Mouse (Mus musculus): ENCODE measurements around the gene Procr. TPM values are rescaled to one million over a fixed set of nuclear protein-coding genes. Genes with fewer than 3 reads are reported as not detected.
A peak's percentile ranks its signal among the peaks of the same experiment; 100 is the strongest.

The Procr gene
- polyA plus RNA-seq, 1 experiment from 2014 or later: 8.3 TPM

- no peaks in the 10 kb centered on the region for H3K9me3 ChIP-seq (ENCODE audit: control insufficient read depth)
- H3K9ac ChIP-seq (ENCODE audit: low read depth, low read length): peak overlapping the region; percentile 4; the same call in 1 of the 2 replicates
- ATAC-seq: peak; percentile 63
- no peaks in the 10 kb centered on the region for H3K36me3 ChIP-seq (ENCODE audit: control insufficient read depth, insufficient read depth)
- no peak for TF ChIP-seq CTCF (IDR thresholded peaks at IDR 0.05; ENCODE audit: low read depth)
- H3K4me3 ChIP-seq (ENCODE audit: low read depth, low read length): peak overlapping the region; percentile 47
- H3K4me1 ChIP-seq (replicated peaks; ENCODE audit: control insufficient read depth, insufficient read depth, low read length): no peaks in the 10 kb centered on the region
- WGBS: 1% methylated on average over 43 of the region's 44 CpGs
- peak overlapping the region; percentile 96 for H3K4me2 ChIP-seq (replicated peaks; ENCODE audit: low read depth)
- peaks cover 36% of the 10 kb centered on the region for H3K27me3 ChIP-seq (replicated peaks; ENCODE audit: control insufficient read depth, insufficient read depth, low read length)
- no peak overlapping the region for H3K27ac ChIP-seq (ENCODE audit: low read depth, low read length)
These were observed 24.9 kb downstream of the Procr start for GRCm38 (mm10) chr2:155775685-155776263.

- Histone ChIP-seq H3K4me3 (ENCODE audit: low read depth, low read length) (no peak overlapping the region), H3K36me3 (ENCODE audit: control insufficient read depth, insufficient read depth) (no peaks in the 10 kb centered on the region), H3K27me3 (replicated peaks; ENCODE audit: control insufficient read depth, insufficient read depth, low read length) (peaks cover 36% of the 10 kb centered on the region), H3K4me1 (replicated peaks; ENCODE audit: control insufficient read depth, insufficient read depth, low read length) (no peaks in the 10 kb centered on the region), H3K9ac (ENCODE audit: low read depth, low read length) (no peak overlapping the region), H3K9me3 (ENCODE audit: control insufficient read depth) (no peaks in the 10 kb centered on the region), H3K4me2 (replicated peaks; ENCODE audit: low read depth) (no peak overlapping the region), H3K27ac (ENCODE audit: low read depth, low read length) (no peak overlapping the region)
- ATAC-seq: no peak
- TF ChIP-seq CTCF (IDR thresholded peaks at IDR 0.05; ENCODE audit: low read depth): no peak
- 57% methylated on average over 10 of the region's 10 CpGs for WGBS
These were observed 26.1 kb downstream of the Procr start for GRCm38 (mm10) chr2:155776824-155777687.

- Histone ChIP-seq H3K27me3 (replicated peaks; ENCODE audit: control insufficient read depth, insufficient read depth, low read length) (peaks cover 36% of the 10 kb centered on the region), H3K4me3 (ENCODE audit: low read depth, low read length) (no peak overlapping the region), H3K4me2 (replicated peaks; ENCODE audit: low read depth) (no peak overlapping the region), H3K36me3 (ENCODE audit: control insufficient read depth, insufficient read depth) (no peaks in the 10 kb centered on the region), H3K9me3 (ENCODE audit: control insufficient read depth) (no peaks in the 10 kb centered on the region), H3K9ac (ENCODE audit: low read depth, low read length) (no peak overlapping the region), H3K4me1 (replicated peaks; ENCODE audit: control insufficient read depth, insufficient read depth, low read length) (no peaks in the 10 kb centered on the region), H3K27ac (ENCODE audit: low read depth, low read length) (no peak overlapping the region)
- WGBS: 76% methylated on average over 4 of the region's 4 CpGs
- TF ChIP-seq CTCF (IDR thresholded peaks at IDR 0.05; ENCODE audit: low read depth): no peak
- no peak for ATAC-seq
These were observed 26.7 kb downstream of the Procr start for GRCm38 (mm10) chr2:155777688-155777985.

- Histone ChIP-seq H3K9ac (ENCODE audit: low read depth, low read length) (no peak overlapping the region), H3K27ac (ENCODE audit: low read depth, low read length) (no peak overlapping the region), H3K36me3 (ENCODE audit: control insufficient read depth, insufficient read depth) (no peaks in the 10 kb centered on the region), H3K27me3 (replicated peaks; ENCODE audit: control insufficient read depth, insufficient read depth, low read length) (peaks cover 33% of the 10 kb centered on the region), H3K9me3 (ENCODE audit: control insufficient read depth) (no peaks in the 10 kb centered on the region), H3K4me1 (replicated peaks; ENCODE audit: control insufficient read depth, insufficient read depth, low read length) (no peaks in the 10 kb centered on the region), H3K4me3 (ENCODE audit: low read depth, low read length) (no peak overlapping the region), H3K4me2 (replicated peaks; ENCODE audit: low read depth) (no peak overlapping the region)
- 71% methylated on average over 6 of the region's 6 CpGs for WGBS
- TF ChIP-seq CTCF (IDR thresholded peaks at IDR 0.05; ENCODE audit: low read depth): no peak
- ATAC-seq: no peak
These were observed 27.1 kb downstream of the Procr start for GRCm38 (mm10) chr2:155778004-155778403.

- WGBS: 31% methylated on average over 7 of the region's 7 CpGs
- no peak overlapping the region for H3K27ac ChIP-seq (ENCODE audit: low read depth, low read length)
- ATAC-seq: no peak
- H3K4me1 ChIP-seq (replicated peaks; ENCODE audit: control insufficient read depth, insufficient read depth, low read length): no peaks in the 10 kb centered on the region
- H3K9me3 ChIP-seq (ENCODE audit: control insufficient read depth): no peaks in the 10 kb centered on the region
- H3K36me3 ChIP-seq (ENCODE audit: control insufficient read depth, insufficient read depth): no peaks in the 10 kb centered on the region
- TF ChIP-seq CTCF (IDR thresholded peaks at IDR 0.05; ENCODE audit: low read depth): no peak
- peaks cover 23% of the 10 kb centered on the region for H3K27me3 ChIP-seq (replicated peaks; ENCODE audit: control insufficient read depth, insufficient read depth, low read length)
- H3K9ac ChIP-seq (ENCODE audit: low read depth, low read length): no peak overlapping the region
- H3K4me3 ChIP-seq (ENCODE audit: low read depth, low read length): no peak overlapping the region
- H3K4me2 ChIP-seq (replicated peaks; ENCODE audit: low read depth): no peak overlapping the region
These were observed 28.1 kb downstream of the Procr start for GRCm38 (mm10) chr2:155779066-155779465.

- H3K9ac ChIP-seq (ENCODE audit: low read depth, low read length): no peak overlapping the region
- TF ChIP-seq CTCF (IDR thresholded peaks at IDR 0.05; ENCODE audit: low read depth): no peak
- no peaks in the 10 kb centered on the region for H3K9me3 ChIP-seq (ENCODE audit: control insufficient read depth)
- H3K27me3 ChIP-seq (replicated peaks; ENCODE audit: control insufficient read depth, insufficient read depth, low read length): peaks cover 19% of the 10 kb centered on the region
- H3K4me1 ChIP-seq (replicated peaks; ENCODE audit: control insufficient read depth, insufficient read depth, low read length): no peaks in the 10 kb centered on the region
- H3K4me2 ChIP-seq (replicated peaks; ENCODE audit: low read depth): no peak overlapping the region
- no peak for ATAC-seq
- no peak overlapping the region for H3K27ac ChIP-seq (ENCODE audit: low read depth, low read length)
- no peak overlapping the region for H3K4me3 ChIP-seq (ENCODE audit: low read depth, low read length)
- H3K36me3 ChIP-seq (ENCODE audit: control insufficient read depth, insufficient read depth): no peaks in the 10 kb centered on the region
- WGBS: 86% methylated on average over 3 of the region's 3 CpGs
These were observed 28.6 kb downstream of the Procr start for GRCm38 (mm10) chr2:155779506-155779905.

All from intestine, postnatal 0 days (tissue).